Mouse (Mus musculus): ENCODE data around the gene Knstrn.

GRCm38 (mm10) chr2:118766041-118767033 is 47.5 kb upstream of the Knstrn start:
- TF ChIP-seq POLR2A (IDR thresholded peaks at IDR 0.05; ENCODE audit: borderline replicate concordance, low read depth, low read length) (no peak), CTCF (IDR thresholded peaks at IDR 0.05; ENCODE audit: low read depth, low read length) (peak; percentile 33; the same call in 1 of the 2 replicates)
